Mouse (Mus musculus): ENCODE measurements at regions not wholly inside any gene's neighbourhood (a gene's known extent, or its start where the extent isn't known, plus 50 kb on each side); places are given as distances from the start of the nearest gene placed in this dataset.

DNA sequence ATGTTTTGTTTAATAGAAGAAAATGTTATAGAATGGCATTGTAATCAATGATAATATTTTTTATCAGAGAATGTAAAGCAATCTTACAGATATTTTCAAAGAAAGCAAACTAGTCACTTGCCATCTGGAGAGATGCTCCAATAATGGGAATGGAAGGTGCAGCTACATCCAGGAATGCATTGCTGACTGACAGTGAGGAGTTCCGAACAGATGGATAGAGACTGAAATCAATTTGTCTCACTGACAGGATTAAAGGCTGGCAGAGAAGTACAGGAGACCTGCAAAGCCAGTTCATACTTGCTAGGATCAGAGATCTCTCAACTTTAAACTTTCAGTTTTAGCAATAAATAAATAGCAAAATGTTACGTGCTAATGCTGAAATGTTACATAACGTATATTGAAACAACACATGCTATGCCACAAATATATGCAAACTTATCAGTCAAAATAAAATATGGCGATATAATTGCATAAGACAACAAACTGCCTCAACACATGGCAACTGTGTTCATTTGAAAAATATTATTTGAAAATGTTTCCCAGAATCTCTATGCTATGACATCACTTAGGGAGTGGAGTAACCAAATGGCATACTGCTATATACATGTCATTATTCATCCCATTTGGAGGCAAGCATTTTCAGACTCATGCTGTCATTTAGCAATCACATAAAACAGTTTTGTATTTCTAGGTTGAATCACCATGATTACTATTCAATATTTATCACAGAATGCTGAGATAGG is 78.1 kb downstream of the Pom121l12 start:
- Histone ChIP-seq H3K4me1 (ENCODE audit: control insufficient read depth in 1 of 2, insufficient read depth in 2 of 2) (no peaks in the 10 kb centered on the region), H3K79me2 (replicated peaks; ENCODE audit: control insufficient read depth, extremely low read depth, insufficient read depth, poor library complexity, severe bottlenecking) (no peaks in the 10 kb centered on the region), H3K4me3 (replicated peaks in 1 of 3; ENCODE audit: low read depth in 2 of 3, low read length in 2 of 3, poor library complexity in 1 of 3) (no peak overlapping the region), H3K4me2 (ENCODE audit: insufficient read depth, low read depth, poor library complexity, severe bottlenecking) (no peak overlapping the region), H3K9ac (ENCODE audit: insufficient read depth, low read depth) (no peak overlapping the region), H3K27ac (ENCODE audit: insufficient read depth, low read depth) (no peak overlapping the region), H3K36me3 (replicated peaks in 1 of 2; ENCODE audit: control insufficient read depth in 1 of 2, insufficient read depth in 1 of 2, low read length in 1 of 2) (no peaks in the 10 kb centered on the region), H3K9me3 (replicated peaks; ENCODE audit: low read length) (peaks cover 34% of the 10 kb centered on the region), H3K27me3 (replicated peaks) (no peaks in the 10 kb centered on the region)
- dilution Hi-C loops (cut with MboI; ENCODE audit: extremely low pct_ligation_motif_present, extremely low pct_unique_long_range_greater_than_20kb, low sequenced_read_pairs) (no loop called here), in situ Hi-C loops (cut with MboI; ENCODE audit: low pct_ligation_motif_present, low pct_unique_long_range_greater_than_20kb, low sequenced_read_pairs) (no loop called here)
- DNase-seq (ENCODE audit: extremely low read depth): no peak
- TF ChIP-seq POLR2AphosphoS2 (IDR thresholded peaks at IDR 0.05; ENCODE audit: low read depth, low read length): no peak
- no peak for TF ChIP-seq TBP (conservative IDR thresholded peaks at IDR 0.05; ENCODE audit: low read depth, low read length)
- TF ChIP-seq SIN3A (IDR thresholded peaks at IDR 0.05; ENCODE audit: low read length): no peak
- TF ChIP-seq MAFK (IDR thresholded peaks at IDR 0.05; ENCODE audit: insufficient replicate concordance, low read length): no peak
- no peak for TF ChIP-seq RCOR1 (conservative IDR thresholded peaks at IDR 0.05; ENCODE audit: low read depth, low read length)
- no peak for TF ChIP-seq ETS1 (conservative IDR thresholded peaks at IDR 0.05; ENCODE audit: low read depth, low read length)
- no peak for TF ChIP-seq MAZ (IDR thresholded peaks at IDR 0.05; ENCODE audit: low read depth, low read length)
- TF ChIP-seq E2F4 (IDR thresholded peaks at IDR 0.05; ENCODE audit: insufficient replicate concordance, low read depth, low read length): no peak
- TF ChIP-seq GABPA (IDR thresholded peaks at IDR 0.05; ENCODE audit: insufficient replicate concordance, low read depth, low read length): no peak
- no peak for TF ChIP-seq CHD1 (IDR thresholded peaks at IDR 0.05; ENCODE audit: low read depth, low read length)
- no peak for TF ChIP-seq NELFE (IDR thresholded peaks at IDR 0.05; ENCODE audit: low read depth, low read length)
- TF ChIP-seq RAD21 (IDR thresholded peaks at IDR 0.05; ENCODE audit: low read depth, low read length): no peak

DNA sequence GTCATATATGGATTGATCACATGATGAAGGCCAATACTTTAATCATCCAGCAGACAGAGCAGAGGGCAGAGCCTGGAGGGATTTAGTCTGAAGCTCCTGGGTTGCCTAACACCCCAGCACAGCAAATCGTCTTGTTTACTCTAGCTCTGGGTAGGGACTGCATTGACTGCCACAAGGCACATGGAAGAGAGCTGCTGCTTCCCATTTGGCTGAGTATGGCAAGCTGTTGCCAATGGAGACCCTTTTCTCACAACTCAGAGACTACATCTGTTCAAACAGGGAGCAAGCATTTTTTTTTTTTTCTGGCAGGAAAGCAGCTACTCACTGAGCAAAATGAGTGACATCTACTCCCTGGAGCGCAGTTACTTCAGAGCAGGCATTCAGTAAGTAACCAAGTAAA is 101.6 kb downstream of the Pom121l12 start:
- Histone ChIP-seq H3K27ac (ENCODE audit: insufficient read depth, low read depth) (no peak overlapping the region), H3K4me1 (ENCODE audit: control insufficient read depth in 1 of 2, insufficient read depth in 2 of 2) (no peaks in the 10 kb centered on the region), H3K36me3 (replicated peaks in 1 of 2; ENCODE audit: control insufficient read depth in 1 of 2, insufficient read depth in 1 of 2, low read length in 1 of 2) (no peaks in the 10 kb centered on the region), H3K4me2 (ENCODE audit: insufficient read depth, low read depth, poor library complexity, severe bottlenecking) (no peak overlapping the region), H3K9me3 (replicated peaks; ENCODE audit: low read length) (peaks cover 56% of the 10 kb centered on the region), H3K79me2 (replicated peaks; ENCODE audit: control insufficient read depth, extremely low read depth, insufficient read depth, poor library complexity, severe bottlenecking) (no peaks in the 10 kb centered on the region), H3K27me3 (replicated peaks) (no peaks in the 10 kb centered on the region), H3K9ac (ENCODE audit: insufficient read depth, low read depth) (no peak overlapping the region), H3K4me3 (replicated peaks in 1 of 3; ENCODE audit: low read depth in 2 of 3, low read length in 2 of 3, poor library complexity in 1 of 3) (no peak overlapping the region)
- no peak for DNase-seq (ENCODE audit: extremely low read depth)
- in situ Hi-C loops (cut with MboI; ENCODE audit: low pct_ligation_motif_present, low pct_unique_long_range_greater_than_20kb, low sequenced_read_pairs) (no loop called here), dilution Hi-C loops (cut with MboI; ENCODE audit: extremely low pct_ligation_motif_present, extremely low pct_unique_long_range_greater_than_20kb, low sequenced_read_pairs) (no loop called here)
- TF ChIP-seq JUND (conservative IDR thresholded peaks at IDR 0.05; ENCODE audit: low read depth, low read length) (no peak), MEF2A (IDR thresholded peaks at IDR 0.05; ENCODE audit: borderline replicate concordance, low read depth, low read length) (no peak), KAT2A (IDR thresholded peaks at IDR 0.05; ENCODE audit: insufficient replicate concordance, low read length) (no peak), SIN3A (IDR thresholded peaks at IDR 0.05; ENCODE audit: low read length) (no peak), ZNF384 (IDR thresholded peaks at IDR 0.05; ENCODE audit: low read depth, low read length) (no peak)

All from CH12.LX (cell line).